Mouse (Mus musculus) MEL (cell line): ENCODE measurements around the gene Slc8a2. TPM values are rescaled to one million over a fixed set of nuclear protein-coding genes. Genes with fewer than 3 reads are reported as not detected.

Experiments
- DNase-seq: peaks from one replicate; pipeline ENCODE4 v3.0.0; 2011; ENCODE audit warnings: low read depth, low spot score
- H3K27ac ChIP-seq: 2 replicates; pipeline ENCODE4 v1.5.1; 2012; ENCODE audit warnings: low read depth, mild to moderate bottlenecking, control low read depth, low read length, moderate library complexity; ENCODE audit not compliant: control insufficient read depth
- H3K27me3 ChIP-seq, 2 experiments: fragments of 150-350 bp in 1 of 2; sonication (generic) in 1 of 2; 2 replicates each; pipeline ENCODE4 v1.6.1; 2012; ENCODE audit warnings: low read length in 2 of 2, mild to moderate bottlenecking in 2 of 2, improper control_type of control experiment in 1 of 2, moderate library complexity in 1 of 2; ENCODE audit not compliant: insufficient read depth in 2 of 2, control insufficient read depth in 1 of 2
- H3K36me3 ChIP-seq, 2 experiments: 2 replicates each; pipeline ENCODE4 v1.6.1; 2012 to 2014; ENCODE audit warnings: low read length in 2 of 2, improper control_type of control experiment in 1 of 2, inconsistent platforms in 1 of 2, mild to moderate bottlenecking in 1 of 2; ENCODE audit not compliant: insufficient read depth in 2 of 2, control insufficient read depth in 1 of 2
- H3K4me1 ChIP-seq, 2 experiments: fragments of 150-350 bp in 1 of 2; sonication (generic) in 1 of 2; 2 replicates each; pipeline ENCODE4 v1.6.1; 2012; ENCODE audit warnings: low read length in 2 of 2, improper control_type of control experiment in 1 of 2, mild to moderate bottlenecking in 1 of 2; ENCODE audit not compliant: insufficient read depth in 2 of 2, control insufficient read depth in 1 of 2
- H3K4me3 ChIP-seq, 2 experiments: fragments of 150-350 bp in 1 of 2; sonication (generic) in 1 of 2; 2 replicates each; pipeline ENCODE4 v1.5.1; 2012; ENCODE audit warnings: low read depth in 2 of 2, low read length in 2 of 2, mild to moderate bottlenecking in 2 of 2, moderate library complexity in 2 of 2, control low read depth in 1 of 2, improper control_type of control experiment in 1 of 2; ENCODE audit not compliant: control insufficient read depth in 1 of 2, insufficient read depth in 1 of 2
- H3K79me2 ChIP-seq: 2 replicates; pipeline ENCODE4 v1.6.1; 2012; ENCODE audit warnings: mild to moderate bottlenecking, low read length, moderate library complexity; ENCODE audit not compliant: control insufficient read depth, poor library complexity, insufficient read depth
- H3K9ac ChIP-seq: 2 replicates; pipeline ENCODE4 v1.6.1; 2012; ENCODE audit warnings: low read depth, mild to moderate bottlenecking, control low read depth, low read length, moderate library complexity; ENCODE audit not compliant: control insufficient read depth, poor library complexity, severe bottlenecking
- H3K9me3 ChIP-seq: fragments of 150-350 bp; sonication (generic); replicated peaks from 2 replicates; pipeline ENCODE4 v1.6.1; 2012; ENCODE audit warnings: mild to moderate bottlenecking, low read length, improper control_type of control experiment, moderate library complexity; ENCODE audit not compliant: insufficient read depth
- BHLHE40 ChIP-seq: IDR thresholded peaks from 2 replicates; pipeline ENCODE4 v1.6.1; 2012; ENCODE audit warnings: low read depth, mild to moderate bottlenecking, inconsistent platforms, low read length, improper control_type of control experiment, borderline replicate concordance
- CTCF ChIP-seq, 3 experiments: IDR thresholded peaks in 2 of 3; conservative IDR thresholded peaks in 1 of 3; 2 replicates each; pipeline ENCODE4 v1.5.1; 2011 to 2012; ENCODE audit warnings: low read length in 3 of 3, low read depth in 2 of 3, mild to moderate bottlenecking in 2 of 3, improper control_type of control experiment in 1 of 3, inconsistent platforms in 1 of 3, mixed read lengths in 1 of 3, moderate library complexity in 1 of 3; ENCODE audit not compliant: control insufficient read depth in 1 of 3, insufficient read depth in 1 of 3, poor library complexity in 1 of 3, severe bottlenecking in 1 of 3
- ELF1 ChIP-seq: IDR thresholded peaks from 2 replicates; pipeline ENCODE4 v1.6.1; 2014; ENCODE audit warnings: low read depth, mild to moderate bottlenecking, inconsistent platforms, low read length, improper control_type of control experiment, moderate library complexity
- ETS1 ChIP-seq: IDR thresholded peaks from 2 replicates; pipeline ENCODE4 v1.6.1; 2012; ENCODE audit warnings: low read depth, mild to moderate bottlenecking, inconsistent platforms, low read length, improper control_type of control experiment, moderate library complexity
- MEF2A ChIP-seq: IDR thresholded peaks from 2 replicates; pipeline ENCODE4 v1.6.1; 2014; ENCODE audit warnings: low read depth, mild to moderate bottlenecking, inconsistent platforms, low read length, improper control_type of control experiment; ENCODE audit not compliant: poor library complexity, insufficient replicate concordance, severe bottlenecking; ENCODE audit errors: extremely low read depth
- NELFE ChIP-seq: IDR thresholded peaks from 2 replicates; pipeline ENCODE4 v1.6.1; 2011; ENCODE audit warnings: low read depth, low read length, improper control_type of control experiment
- POLR2AphosphoS2 ChIP-seq: IDR thresholded peaks from 2 replicates; pipeline ENCODE4 v1.6.1; 2011; ENCODE audit warnings: low read length, improper control_type of control experiment
- RCOR1 ChIP-seq: IDR thresholded peaks from 2 replicates; pipeline ENCODE4 v1.6.1; 2012; ENCODE audit warnings: low read depth, mild to moderate bottlenecking, inconsistent platforms, low read length, improper control_type of control experiment
- SIN3A ChIP-seq: IDR thresholded peaks from 2 replicates; pipeline ENCODE4 v1.6.1; 2012; ENCODE audit warnings: low read length, improper control_type of control experiment, inconsistent platforms
- SMC3 ChIP-seq: IDR thresholded peaks from 2 replicates; pipeline ENCODE4 v1.6.1; 2011; ENCODE audit warnings: low read depth, low read length, improper control_type of control experiment
- TCF12 ChIP-seq: IDR thresholded peaks from 2 replicates; pipeline ENCODE4 v1.6.1; 2014; ENCODE audit warnings: low read depth, mild to moderate bottlenecking, inconsistent platforms, low read length, improper control_type of control experiment, moderate library complexity
- UBTF ChIP-seq: IDR thresholded peaks from 2 replicates; pipeline ENCODE4 v1.6.1; 2012; ENCODE audit warnings: low read depth, mild to moderate bottlenecking, inconsistent platforms, low read length, improper control_type of control experiment, moderate library complexity, borderline replicate concordance; ENCODE audit not compliant: insufficient read depth
- USF1 ChIP-seq: IDR thresholded peaks from 2 replicates; pipeline ENCODE4 v1.6.1; 2014; ENCODE audit warnings: low read depth, mild to moderate bottlenecking, inconsistent platforms, low read length, improper control_type of control experiment, moderate library complexity
- ZMIZ1 ChIP-seq: IDR thresholded peaks from 2 replicates; pipeline ENCODE4 v1.6.1; 2012; ENCODE audit warnings: low read depth, mild to moderate bottlenecking, inconsistent platforms, low read length, improper control_type of control experiment, moderate library complexity
- polyA plus RNA-seq, 2 experiments: library from polyadenylated mRNA; stranded (reverse) in 1 of 2; unstranded in 1 of 2; fragments of >175 nt in 1 of 2; fragments of >200 nt in 1 of 2; gene quantifications; 2 replicates each; pipeline versions ENCODE4 v1.2.1 to v1.2.4; 2012; ENCODE audit warnings: low replicate concordance in 2 of 2, low read depth in 1 of 2; ENCODE audit not compliant: insufficient read length in 2 of 2, insufficient read depth in 1 of 2, missing spikeins in 1 of 2
- total RNA-seq: library from RNA; depleted of rRNA; stranded (reverse); fragments of 300-350 nt; gene quantifications from 2 replicates; pipeline ENCODE4 v1.2.3, GENCODE M21; 2012; rRNA removed

Gene Slc8a2
- total RNA-seq (not detected in 2 replicates), polyA plus RNA-seq (under 1 TPM in 1 of 2 experiments, not detected in 1; 0.06 TPM)

DNA sequence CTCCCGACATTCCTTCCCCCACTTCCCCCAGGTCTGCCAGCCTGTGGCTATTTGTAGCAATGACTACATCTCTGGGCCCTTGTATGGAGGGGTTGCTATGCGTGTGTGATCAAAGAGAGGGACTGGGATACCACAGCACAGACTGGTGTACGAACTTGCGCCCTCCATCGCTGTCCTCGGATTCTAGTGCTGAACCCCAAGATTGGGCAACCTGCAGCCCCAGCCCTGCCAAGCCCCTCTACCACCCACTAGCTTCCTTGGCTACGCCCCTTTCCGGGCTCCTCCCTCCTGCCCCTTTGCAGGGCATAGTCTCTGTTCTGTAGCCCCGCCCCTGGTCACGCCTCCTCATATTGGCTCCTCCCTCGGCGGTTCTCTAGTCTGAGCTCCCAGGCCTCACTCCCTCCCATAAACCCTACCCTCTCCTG, at the start of gene Slc8a2:
TSS of gene Slc8a2 (plus strand) at position 406 of the 425 bp plus-strand sequence.
- Histone ChIP-seq H3K36me3 (no peaks in the 10 kb centered on the region), H3K79me2 (no peaks in the 10 kb centered on the region)
- no peak for TF ChIP-seq NELFE
- no peak for TF ChIP-seq SMC3
- TF ChIP-seq BHLHE40, result no peak
- TF ChIP-seq MEF2A, result no peak
- TF ChIP-seq, all 39 proteins: peak for 0
- Histone ChIP-seq H3K9me3 (no peaks in the 10 kb centered on the region), H3K4me3 (peak within 1 kb of the TSS; percentile 22 to 30; a peak in 2 of 4 replicates), H3K27ac (no peak within 1 kb of the TSS), H3K4me1 (peaks cover 0 to 14% of the 10 kb centered on the region in 2 experiments; a peak in 2 of 4 replicates), H3K27me3 (no peaks in the 10 kb centered on the region), H3K9ac (no peak within 1 kb of the TSS)
- peak; percentile 65 for DNase-seq

GRCm38 (mm10) chr7:16079947-16080346, 49.7 kb upstream of the Slc8a2 start:
- DNase-seq, result no peak
- H3K36me3 ChIP-seq, result no peaks in the 10 kb centered on the region
- H3K27me3 ChIP-seq, result peaks cover 5 to 14% of the 10 kb centered on the region in 2 experiments

GRCm38 (mm10) chr7:16080581-16080980, 49.0 kb upstream of the Slc8a2 start:
- H3K36me3 ChIP-seq, result no peaks in the 10 kb centered on the region
- H3K9me3 ChIP-seq, result no peaks in the 10 kb centered on the region
- no peaks in the 10 kb centered on the region for H3K79me2 ChIP-seq
- H3K4me3 ChIP-seq, result no peak overlapping the region
- DNase-seq, result no peak
- no peak overlapping the region for H3K27ac ChIP-seq
- no peak overlapping the region for H3K9ac ChIP-seq
- H3K27me3 ChIP-seq, result peaks cover 5 to 14% of the 10 kb centered on the region in 2 experiments; a peak in 3 of 4 replicates
- H3K4me1 ChIP-seq, result no peaks in the 10 kb centered on the region
- TF ChIP-seq USF1, result peak; percentile 37; the same call in 1 of the 2 replicates
- no peak for TF ChIP-seq SMC3

More at GRCm38 (mm10) chr7:16079947-16080346, 49.7 kb upstream of the Slc8a2 start:
- Histone ChIP-seq H3K4me1 (no peaks in the 10 kb centered on the region), H3K4me3 (no peak overlapping the region), H3K79me2 (no peaks in the 10 kb centered on the region), H3K9me3 (no peaks in the 10 kb centered on the region), H3K27ac (no peak overlapping the region), H3K9ac (no peak overlapping the region)
- no peak for TF ChIP-seq SMC3
- TF ChIP-seq CTCF (IDR thresholded peaks at IDR 0.05 in 2 of 3, conservative IDR thresholded peaks at IDR 0.05 in 1 of 3; ENCODE audit: control insufficient read depth in 1 of 3, insufficient read depth in 1 of 3, low read depth in 2 of 3, low read length in 3 of 3, poor library complexity in 1 of 3, severe bottlenecking in 1 of 3), result no peak
- TF ChIP-seq RCOR1, result no peak
- no peak for TF ChIP-seq BHLHE40
- no peak for TF ChIP-seq UBTF
- no peak for TF ChIP-seq USF1
- no peak for TF ChIP-seq ZMIZ1
- TF ChIP-seq POLR2AphosphoS2, result no peak
- no peak for TF ChIP-seq TCF12
- TF ChIP-seq ELF1, result no peak
- TF ChIP-seq SIN3A, result no peak
- TF ChIP-seq ETS1, result no peak
